Mouse (Mus musculus): ENCODE measurements around the gene Selenof. TPM values are rescaled to one million over a fixed set of nuclear protein-coding genes. Genes with fewer than 3 reads are reported as not detected.

Gene Selenof
- 272 and 287 TPM in 2 replicates for polyA plus RNA-seq (2015; fragmentation: Nextera tagmentation; extraction: Ambion mirVana)

GRCm38 (mm10) chr3:144570047-144570815 is at the start of gene Selenof, which contains the start of gene Hs2st1:
Gene Selenof, plus strand, starts transcription at chr3:144570304.
Gene Hs2st1, minus strand, starts transcription at chr3:144570181.
- under 1% methylated on average over 62 of the region's 69 CpGs for WGBS (ENCODE audit: insufficient replicate concordance)
- peak within 1 kb of the TSS; percentile 93 for H3K27ac ChIP-seq (ENCODE audit: low read length)
- H3K9me3 ChIP-seq (replicated peaks; ENCODE audit: control insufficient read depth, low read length) = no peaks in the 10 kb centered on the region
- peak within 1 kb of the TSS; percentile 93 for H3K4me3 ChIP-seq (ENCODE audit: low read depth, low read length)
- peaks cover 27% of the 10 kb centered on the region for H3K4me1 ChIP-seq (ENCODE audit: control insufficient read depth, low read depth, low read length)
- peak within 1 kb of the TSS; percentile 94 for H3K9ac ChIP-seq (ENCODE audit: low read depth, low read length)
- no peaks in the 10 kb centered on the region for H3K27me3 ChIP-seq (ENCODE audit: control insufficient read depth, insufficient read depth, low read depth, low read length)
- peaks cover 10% of the 10 kb centered on the region; the same call in 1 of the 2 replicates for H3K36me3 ChIP-seq (ENCODE audit: control insufficient read depth, insufficient read depth)
- H3K4me2 ChIP-seq (ENCODE audit: low read depth, low read length) = peak within 1 kb of the TSS; percentile 100
- peak; percentile 98 for ATAC-seq (ENCODE audit: low read depth)

- Histone ChIP-seq H3K27me3 (ENCODE audit: control insufficient read depth, insufficient read depth, low read depth, low read length) (no peaks in the 10 kb centered on the region), H3K4me2 (ENCODE audit: low read depth, low read length) (no peak overlapping the region), H3K27ac (ENCODE audit: low read length) (no peak overlapping the region), H3K9me3 (replicated peaks; ENCODE audit: control insufficient read depth, low read length) (no peaks in the 10 kb centered on the region), H3K9ac (ENCODE audit: low read depth, low read length) (no peak overlapping the region), H3K4me3 (ENCODE audit: low read depth, low read length) (no peak overlapping the region), H3K36me3 (ENCODE audit: control insufficient read depth, insufficient read depth) (no peaks in the 10 kb centered on the region), H3K4me1 (ENCODE audit: control insufficient read depth, low read depth, low read length) (no peaks in the 10 kb centered on the region; the same call in 1 of the 2 replicates)
- ATAC-seq (ENCODE audit: low read depth) = no peak
- WGBS (ENCODE audit: insufficient replicate concordance) = 76% methylated on average over 7 of the region's 7 CpGs
Observed at GRCm38 (mm10) chr3:144527918-144528317, 42.2 kb upstream of the Selenof start.

- ATAC-seq (ENCODE audit: low read depth) = no peak
- Histone ChIP-seq H3K9me3 (replicated peaks; ENCODE audit: control insufficient read depth, low read length) (no peaks in the 10 kb centered on the region), H3K4me2 (ENCODE audit: low read depth, low read length) (no peak overlapping the region), H3K4me1 (ENCODE audit: control insufficient read depth, low read depth, low read length) (no peaks in the 10 kb centered on the region; the same call in 1 of the 2 replicates), H3K27me3 (ENCODE audit: control insufficient read depth, insufficient read depth, low read depth, low read length) (no peaks in the 10 kb centered on the region), H3K4me3 (ENCODE audit: low read depth, low read length) (no peak overlapping the region), H3K9ac (ENCODE audit: low read depth, low read length) (no peak overlapping the region), H3K36me3 (ENCODE audit: control insufficient read depth, insufficient read depth) (no peaks in the 10 kb centered on the region), H3K27ac (ENCODE audit: low read length) (no peak overlapping the region)
- WGBS (ENCODE audit: insufficient replicate concordance) = 43% methylated on average over 5 of the region's 5 CpGs
Observed at GRCm38 (mm10) chr3:144531023-144531422, 39.1 kb upstream of the Selenof start.

GRCm38 (mm10) chr3:144535056-144535455 is 35.0 kb upstream of the Selenof start:
- no peaks in the 10 kb centered on the region for H3K9me3 ChIP-seq (replicated peaks; ENCODE audit: control insufficient read depth, low read length)
- no peaks in the 10 kb centered on the region for H3K27me3 ChIP-seq (ENCODE audit: control insufficient read depth, insufficient read depth, low read depth, low read length)
- H3K4me1 ChIP-seq (ENCODE audit: control insufficient read depth, low read depth, low read length) = no peaks in the 10 kb centered on the region
- 67% methylated on average over 4 of the region's 4 CpGs for WGBS (ENCODE audit: insufficient replicate concordance)
- no peak overlapping the region for H3K4me2 ChIP-seq (ENCODE audit: low read depth, low read length)
- no peaks in the 10 kb centered on the region for H3K36me3 ChIP-seq (ENCODE audit: control insufficient read depth, insufficient read depth)
- no peak overlapping the region for H3K27ac ChIP-seq (ENCODE audit: low read length)
- no peak overlapping the region for H3K9ac ChIP-seq (ENCODE audit: low read depth, low read length)
- no peak for ATAC-seq (ENCODE audit: low read depth)
- H3K4me3 ChIP-seq (ENCODE audit: low read depth, low read length) = no peak overlapping the region

GRCm38 (mm10) chr3:144537078-144537855 is 32.8 kb upstream of the Selenof start:
- no peak overlapping the region for H3K9ac ChIP-seq (ENCODE audit: low read depth, low read length)
- no peak overlapping the region for H3K27ac ChIP-seq (ENCODE audit: low read length)
- no peak overlapping the region for H3K4me2 ChIP-seq (ENCODE audit: low read depth, low read length)
- peak; percentile 62; the same call in 1 of the 2 replicates for ATAC-seq (ENCODE audit: low read depth)
- no peaks in the 10 kb centered on the region; the same call in 1 of the 2 replicates for H3K4me1 ChIP-seq (ENCODE audit: control insufficient read depth, low read depth, low read length)
- no peaks in the 10 kb centered on the region for H3K36me3 ChIP-seq (ENCODE audit: control insufficient read depth, insufficient read depth)
- H3K27me3 ChIP-seq (ENCODE audit: control insufficient read depth, insufficient read depth, low read depth, low read length) = no peaks in the 10 kb centered on the region
- no peaks in the 10 kb centered on the region for H3K9me3 ChIP-seq (replicated peaks; ENCODE audit: control insufficient read depth, low read length)
- WGBS (ENCODE audit: insufficient replicate concordance) = 67% methylated on average over 7 of the region's 7 CpGs
- no peak overlapping the region for H3K4me3 ChIP-seq (ENCODE audit: low read depth, low read length)

GRCm38 (mm10) chr3:144539051-144539450 is 31.1 kb upstream of the Selenof start:
- Histone ChIP-seq H3K4me3 (ENCODE audit: low read depth, low read length) (no peak overlapping the region), H3K27ac (ENCODE audit: low read length) (no peak overlapping the region), H3K9me3 (replicated peaks; ENCODE audit: control insufficient read depth, low read length) (no peaks in the 10 kb centered on the region), H3K4me1 (ENCODE audit: control insufficient read depth, low read depth, low read length) (no peaks in the 10 kb centered on the region; the same call in 1 of the 2 replicates), H3K4me2 (ENCODE audit: low read depth, low read length) (no peak overlapping the region), H3K9ac (ENCODE audit: low read depth, low read length) (no peak overlapping the region), H3K27me3 (ENCODE audit: control insufficient read depth, insufficient read depth, low read depth, low read length) (no peaks in the 10 kb centered on the region), H3K36me3 (ENCODE audit: control insufficient read depth, insufficient read depth) (no peaks in the 10 kb centered on the region)
- ATAC-seq (ENCODE audit: low read depth) = no peak
- WGBS (ENCODE audit: insufficient replicate concordance) = 64% methylated on average over 3 of the region's 3 CpGs

- H3K4me2 ChIP-seq (ENCODE audit: low read depth, low read length) = no peak overlapping the region
- H3K9ac ChIP-seq (ENCODE audit: low read depth, low read length) = no peak overlapping the region
- 75% methylated on average over 3 of the region's 3 CpGs for WGBS (ENCODE audit: insufficient replicate concordance)
- no peaks in the 10 kb centered on the region for H3K9me3 ChIP-seq (replicated peaks; ENCODE audit: control insufficient read depth, low read length)
- no peaks in the 10 kb centered on the region; the same call in 1 of the 2 replicates for H3K4me1 ChIP-seq (ENCODE audit: control insufficient read depth, low read depth, low read length)
- H3K36me3 ChIP-seq (ENCODE audit: control insufficient read depth, insufficient read depth) = no peaks in the 10 kb centered on the region
- H3K4me3 ChIP-seq (ENCODE audit: low read depth, low read length) = no peak overlapping the region
- H3K27ac ChIP-seq (ENCODE audit: low read length) = no peak overlapping the region
- H3K27me3 ChIP-seq (ENCODE audit: control insufficient read depth, insufficient read depth, low read depth, low read length) = no peaks in the 10 kb centered on the region
- ATAC-seq (ENCODE audit: low read depth) = no peak
Observed at GRCm38 (mm10) chr3:144540805-144541204, 29.3 kb upstream of the Selenof start.

GRCm38 (mm10) chr3:144541906-144542438 is 28.1 kb upstream of the Selenof start:
- Histone ChIP-seq H3K27ac (ENCODE audit: low read length) (no peak overlapping the region), H3K4me3 (ENCODE audit: low read depth, low read length) (no peak overlapping the region), H3K4me2 (ENCODE audit: low read depth, low read length) (no peak overlapping the region), H3K36me3 (ENCODE audit: control insufficient read depth, insufficient read depth) (no peaks in the 10 kb centered on the region), H3K27me3 (ENCODE audit: control insufficient read depth, insufficient read depth, low read depth, low read length) (no peaks in the 10 kb centered on the region), H3K9ac (ENCODE audit: low read depth, low read length) (no peak overlapping the region), H3K9me3 (replicated peaks; ENCODE audit: control insufficient read depth, low read length) (no peaks in the 10 kb centered on the region), H3K4me1 (ENCODE audit: control insufficient read depth, low read depth, low read length) (no peaks in the 10 kb centered on the region; the same call in 1 of the 2 replicates)
- ATAC-seq (ENCODE audit: low read depth) = no peak
- WGBS (ENCODE audit: insufficient replicate concordance) = 78% methylated on average over 6 of the region's 6 CpGs

All from liver, embryonic 16.5 days (tissue).